Mouse (Mus musculus): ENCODE results near the gene Olfr90.
"Not testable (repeated sequence)": the region's sequence is repeated elsewhere in the genome, so short reads cannot be mapped to it uniquely, and the experiment has no call there.

Olfr90 gene

GRCm38 (mm10) chr17:37088399-37088798 is at the start of gene Olfr90:
TSS of gene Olfr90 (minus strand) at chr17:37088499.
- no peak for DNase-seq (ENCODE audit: low spot score)

GRCm38 (mm10) chr17:37131366-37131765 is 43.1 kb upstream of the Olfr90 start:
- not testable (repeated sequence) for DNase-seq (ENCODE audit: low spot score)

- no peak for DNase-seq (ENCODE audit: low spot score)
Observed at GRCm38 (mm10) chr17:37119988-37120387, 31.7 kb upstream of the Olfr90 start, which contains the start of gene Olfr92. TSS of gene Olfr92 (minus strand) at chr17:37120088.

- DNase-seq (ENCODE audit: low spot score): no peak
Observed at GRCm38 (mm10) chr17:37098178-37098577, 9.9 kb upstream of the Olfr90 start, which contains the start of gene Olfr91. TSS of gene Olfr91 (minus strand) at chr17:37098278.

DNA sequence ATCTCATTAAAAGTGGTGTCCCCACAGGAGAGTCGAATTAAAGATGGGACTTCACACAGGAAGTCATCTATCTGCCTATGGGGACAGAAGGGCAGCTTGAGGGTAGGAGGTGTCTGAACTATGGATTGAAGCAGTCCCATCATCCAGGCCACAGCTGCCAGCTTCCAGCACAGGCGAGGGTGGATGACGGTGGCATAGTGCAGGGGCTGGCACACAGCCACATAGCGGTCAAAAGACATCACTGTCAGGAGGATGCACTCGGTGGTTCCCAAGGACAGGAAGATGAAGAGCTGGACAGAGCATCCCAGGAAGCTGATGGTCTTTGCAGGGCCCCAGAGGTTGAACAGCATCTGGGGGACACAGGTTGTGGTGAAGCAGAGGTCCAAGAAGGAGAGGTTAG is 5.0 kb upstream of the Olfr90 start:
- DNase-seq (ENCODE audit: low spot score): no peak

DNA sequence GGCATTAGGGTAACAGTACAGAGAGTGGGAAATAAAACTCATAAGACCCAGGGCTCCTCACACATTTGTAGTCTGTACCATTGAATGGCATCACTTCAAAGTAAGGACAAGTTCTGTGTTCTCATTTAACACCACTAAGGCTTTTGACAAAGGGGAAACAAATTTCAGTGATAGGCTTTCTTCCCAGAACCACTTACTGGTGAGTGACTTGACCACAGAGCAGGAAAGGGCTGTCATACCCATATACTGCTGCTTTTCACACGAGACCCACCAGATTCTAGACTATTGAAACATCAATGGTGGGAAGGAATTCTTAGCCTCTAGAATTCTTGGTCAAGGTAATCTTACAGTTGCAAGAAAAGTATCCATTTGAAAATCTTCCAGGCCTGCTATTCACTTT is 3.9 kb upstream of the Olfr90 start:
- DNase-seq (ENCODE audit: low spot score): no peak

GRCm38 (mm10) chr17:37085545-37085944 is 2.8 kb downstream of the Olfr90 start:
- DNase-seq (ENCODE audit: low spot score): no peak

- DNase-seq (ENCODE audit: low spot score): no peak
Observed at GRCm38 (mm10) chr17:37084632-37085031, 3.7 kb downstream of the Olfr90 start.

- peak; percentile 29 for DNase-seq (ENCODE audit: low spot score)
Observed at GRCm38 (mm10) chr17:37083327-37083726, 5.0 kb downstream of the Olfr90 start.

GRCm38 (mm10) chr17:37081659-37082058 is 6.6 kb downstream of the Olfr90 start:
- no peak for DNase-seq (ENCODE audit: low spot score)

- peak; percentile 33 for DNase-seq (ENCODE audit: low spot score)
Observed at GRCm38 (mm10) chr17:37080119-37080518, 8.2 kb downstream of the Olfr90 start.

GRCm38 (mm10) chr17:37078990-37079389 is 9.3 kb downstream of the Olfr90 start:
- DNase-seq (ENCODE audit: low spot score): no peak

DNA sequence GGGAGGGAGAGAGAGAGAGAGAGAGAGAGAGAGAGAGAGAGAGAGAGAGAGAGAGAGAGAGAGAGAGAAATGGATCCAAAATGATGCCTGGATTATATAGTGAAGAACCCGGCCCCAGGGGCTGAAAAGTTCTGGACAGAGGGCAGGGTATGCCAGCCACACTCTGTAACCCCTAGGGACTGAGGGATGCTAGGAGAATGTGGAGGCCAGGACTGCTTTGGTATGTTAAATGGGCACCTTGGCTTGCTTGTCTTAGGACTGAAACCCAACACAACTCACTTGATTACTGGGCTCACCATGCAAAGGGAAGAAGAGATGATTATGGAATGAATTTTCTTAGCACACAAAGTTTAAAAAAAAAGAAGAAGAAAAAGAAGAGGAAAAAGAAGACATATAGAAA is 10.1 kb downstream of the Olfr90 start:
- DNase-seq (ENCODE audit: low spot score): no peak

DNA sequence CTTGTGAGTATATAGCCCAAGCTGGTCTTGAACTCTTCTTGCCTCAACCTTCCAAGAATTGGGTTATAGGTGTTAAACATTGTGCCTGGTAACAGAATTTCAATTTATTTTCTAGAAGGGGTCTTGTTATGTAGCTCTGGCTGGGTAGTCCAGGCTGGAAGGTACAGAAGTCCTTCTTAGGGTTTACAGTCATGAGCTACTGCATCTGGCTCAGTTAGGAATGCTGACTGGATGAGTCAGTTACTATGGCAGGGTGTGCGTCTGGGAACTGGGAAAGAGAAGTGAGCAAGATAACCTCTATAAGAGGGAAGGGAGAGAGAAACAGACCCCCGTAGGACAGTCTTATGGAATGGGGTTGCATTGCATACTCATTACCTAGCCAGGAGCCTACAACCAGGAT is 12.5 kb downstream of the Olfr90 start:
- no peak for DNase-seq (ENCODE audit: low spot score)

GRCm38 (mm10) chr17:37075181-37075580 is 13.1 kb downstream of the Olfr90 start:
- no peak for DNase-seq (ENCODE audit: low spot score)

DNA sequence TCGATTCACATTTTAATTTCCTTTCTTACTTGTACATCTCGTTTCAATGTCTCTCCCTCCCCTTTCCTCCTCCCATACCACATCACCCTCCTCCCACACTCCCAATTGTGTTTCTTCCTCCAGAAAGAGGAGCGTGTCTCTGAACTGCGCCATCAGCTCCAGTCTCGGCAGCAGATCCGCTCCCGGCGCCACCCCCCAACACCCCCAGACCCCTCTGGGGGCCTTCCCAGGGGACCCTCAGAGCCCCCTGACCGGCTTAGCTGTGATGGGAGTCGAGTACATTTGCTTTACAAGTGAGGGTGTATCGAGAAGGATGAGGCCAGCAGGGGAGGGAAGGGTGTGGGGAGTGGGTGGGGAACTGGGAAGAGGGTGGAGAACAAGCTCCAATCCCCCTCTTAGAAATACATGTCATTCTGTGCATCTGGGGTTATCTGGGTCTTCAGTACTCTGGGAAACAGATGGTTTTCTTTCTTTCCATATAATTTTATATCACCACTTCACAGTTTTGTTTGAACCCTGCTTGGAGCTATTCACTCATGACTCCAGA is 15.5 kb downstream of the Olfr90 start:
- DNase-seq (ENCODE audit: low spot score): no peak

DNA sequence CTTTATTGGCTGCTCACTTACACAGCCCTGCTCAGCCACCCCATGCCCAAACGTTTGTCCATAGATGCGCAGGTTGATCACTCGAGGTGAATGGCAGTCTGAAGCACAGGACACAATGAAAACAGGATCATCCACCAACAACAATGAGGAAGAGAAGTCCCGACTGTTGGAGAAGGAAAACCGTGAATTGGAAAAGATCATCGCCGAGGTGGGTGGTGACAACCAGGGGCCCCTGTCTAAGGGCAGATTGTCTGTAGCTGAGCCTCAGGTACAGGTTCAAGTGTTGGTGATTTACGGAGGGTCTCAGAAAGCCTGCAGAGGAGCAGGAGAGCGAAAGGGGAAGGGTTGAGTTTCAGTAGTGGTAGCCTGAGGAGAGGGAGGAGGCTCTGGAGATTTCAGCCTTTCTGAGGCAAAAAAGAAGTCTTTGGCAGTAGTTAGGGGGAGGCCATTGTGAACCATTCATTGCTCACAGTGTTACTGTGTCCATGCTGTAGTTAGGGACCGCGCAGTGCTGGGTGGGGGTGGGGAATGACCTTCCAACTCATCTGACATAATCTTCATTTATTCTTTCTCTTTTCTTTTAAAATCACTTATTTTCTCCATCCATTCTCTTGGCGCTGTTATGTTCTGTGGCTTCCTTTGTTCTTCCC is 16.1 kb downstream of the Olfr90 start:
- no peak for DNase-seq (ENCODE audit: low spot score)

- DNase-seq (ENCODE audit: low spot score): no peak
Observed at GRCm38 (mm10) chr17:37070121-37070520, 18.2 kb downstream of the Olfr90 start.

DNA sequence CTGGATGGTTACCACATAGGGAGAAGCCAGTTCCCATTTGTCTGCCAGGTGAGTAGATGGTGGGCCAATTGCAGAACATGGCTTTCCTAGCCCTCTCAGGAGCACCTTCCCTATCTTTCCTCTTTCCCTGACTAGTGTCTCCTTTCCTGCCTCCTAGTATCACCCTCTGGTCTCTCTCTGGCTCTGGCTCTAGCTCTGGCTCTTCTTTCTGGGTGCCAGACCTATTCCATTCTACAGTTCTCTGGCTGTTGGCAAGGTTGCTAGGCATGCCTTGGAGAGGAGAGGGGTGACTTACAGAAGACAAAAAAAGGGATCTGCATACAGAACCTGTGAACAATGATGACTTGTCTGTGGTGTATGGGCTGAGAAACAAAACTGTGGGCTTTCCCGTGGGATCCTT is 20.4 kb downstream of the Olfr90 start:
- no peak for DNase-seq (ENCODE audit: low spot score)

GRCm38 (mm10) chr17:37065993-37066392 is 22.3 kb downstream of the Olfr90 start:
- no peak for DNase-seq (ENCODE audit: low spot score)

- no peak for DNase-seq (ENCODE audit: low spot score)
Observed at GRCm38 (mm10) chr17:37063686-37064495, 24.4 kb downstream of the Olfr90 start.

- no peak for DNase-seq (ENCODE audit: low spot score)
Observed at GRCm38 (mm10) chr17:37063063-37063462, 25.2 kb downstream of the Olfr90 start.

DNA sequence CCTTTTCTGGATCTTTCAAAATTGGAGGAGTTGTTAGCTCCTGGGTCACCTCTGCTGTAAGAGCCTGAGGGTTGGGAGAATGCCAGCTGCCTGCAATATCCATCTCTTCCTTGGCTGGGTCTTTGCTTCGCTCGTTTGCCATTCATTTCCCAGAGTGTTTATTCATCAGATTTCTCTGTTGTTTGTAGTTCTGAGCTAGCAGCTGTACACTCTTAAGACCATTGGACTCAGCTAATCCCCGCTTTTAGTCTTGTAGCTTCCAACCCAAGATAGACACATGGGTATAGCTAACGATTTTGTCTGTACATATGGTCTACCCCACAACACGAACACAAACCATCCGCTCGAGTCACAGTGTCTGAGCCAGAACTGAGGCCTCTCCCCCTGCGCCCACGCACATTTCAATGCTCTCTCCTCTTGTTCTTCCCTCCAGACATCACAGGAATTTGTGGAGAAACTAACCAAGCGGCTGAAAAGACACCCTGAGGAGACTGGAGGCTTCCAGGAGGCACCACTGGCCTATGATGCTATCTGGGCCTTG is 26.1 kb downstream of the Olfr90 start:
- DNase-seq (ENCODE audit: low spot score): no peak
